Mouse (Mus musculus) kidney, postnatal 14 days (tissue): ENCODE data around the gene Gsto2.

Experiments
- DNase-seq: peaks from one replicate; pipeline ENCODE4 v3.0.0; 2022; ENCODE audit warnings: mixed read lengths

The Gsto2 gene

GRCm38 (mm10) chr19:47919966-47920375, 54.6 kb downstream of the Gsto2 start:
- peak; percentile 68 for DNase-seq

- peak; percentile 67 for DNase-seq
Measured at GRCm38 (mm10) chr19:47925819-47926218, 60.5 kb downstream of the Gsto2 start.

- DNase-seq, result no peak
Measured at GRCm38 (mm10) chr19:47927032-47927431, 61.7 kb downstream of the Gsto2 start.

GRCm38 (mm10) chr19:47929043-47929442, 63.7 kb downstream of the Gsto2 start:
- DNase-seq, result no peak

GRCm38 (mm10) chr19:47931982-47932638, 66.8 kb downstream of the Gsto2 start:
- peak; percentile 60 for DNase-seq

GRCm38 (mm10) chr19:47934146-47934545, 68.8 kb downstream of the Gsto2 start:
- DNase-seq, result no peak

- DNase-seq, result no peak
Measured at GRCm38 (mm10) chr19:47934636-47935238, 69.4 kb downstream of the Gsto2 start.

GRCm38 (mm10) chr19:47935530-47935929, 70.2 kb downstream of the Gsto2 start:
- no peak for DNase-seq
